Mouse (Mus musculus): ENCODE results near the gene Akr1a1. TPM values are rescaled to one million over a fixed set of nuclear protein-coding genes. Genes with fewer than 3 reads are reported as not detected.

Akr1a1 gene
- polyA plus RNA-seq, 1 experiment: 550 TPM

GRCm38 (mm10) chr4:116624831-116625230 lies 26.6 kb downstream of the Akr1a1 start:
- H3K27me3 ChIP-seq (ENCODE audit: control insufficient read depth, insufficient read depth, low read length): no peaks in the 10 kb centered on the region
- DNase-seq: no peak
- WGBS: 91% methylated on average over 4 of the region's 4 CpGs
- H3K4me3 ChIP-seq (replicated peaks; ENCODE audit: insufficient read depth, low read depth, low read length): no peak overlapping the region
- H3K27ac ChIP-seq (ENCODE audit: insufficient read depth, low read length): no peak overlapping the region
- H3K4me1 ChIP-seq (ENCODE audit: control insufficient read depth, insufficient read depth, low read length): no peaks in the 10 kb centered on the region
- TF ChIP-seq POLR2A (IDR thresholded peaks at IDR 0.05; ENCODE audit: borderline replicate concordance, insufficient read depth, low read length) (no peak), CTCF (IDR thresholded peaks at IDR 0.05; ENCODE audit: borderline replicate concordance, insufficient read depth, low read depth, low read length) (no peak)

GRCm38 (mm10) chr4:116615237-116615636 lies 36.2 kb downstream of the Akr1a1 start:
- no peak overlapping the region for H3K27ac ChIP-seq (ENCODE audit: insufficient read depth, low read length)
- no peak overlapping the region for H3K4me3 ChIP-seq (replicated peaks; ENCODE audit: insufficient read depth, low read depth, low read length)
- 98% methylated on average over 2 of the region's 2 CpGs for WGBS
- no peaks in the 10 kb centered on the region for H3K27me3 ChIP-seq (ENCODE audit: control insufficient read depth, insufficient read depth, low read length)
- DNase-seq: no peak
- TF ChIP-seq CTCF (IDR thresholded peaks at IDR 0.05; ENCODE audit: borderline replicate concordance, insufficient read depth, low read depth, low read length): no peak
- TF ChIP-seq POLR2A (IDR thresholded peaks at IDR 0.05; ENCODE audit: borderline replicate concordance, insufficient read depth, low read length): no peak
- H3K4me1 ChIP-seq (ENCODE audit: control insufficient read depth, insufficient read depth, low read length): no peaks in the 10 kb centered on the region

- H3K4me3 ChIP-seq (replicated peaks; ENCODE audit: insufficient read depth, low read depth, low read length): no peak overlapping the region
- WGBS: 97% methylated on average over 2 of the region's 2 CpGs
- TF ChIP-seq POLR2A (IDR thresholded peaks at IDR 0.05; ENCODE audit: borderline replicate concordance, insufficient read depth, low read length) (no peak), CTCF (IDR thresholded peaks at IDR 0.05; ENCODE audit: borderline replicate concordance, insufficient read depth, low read depth, low read length) (no peak)
- H3K27ac ChIP-seq (ENCODE audit: insufficient read depth, low read length): no peak overlapping the region
- H3K4me1 ChIP-seq (ENCODE audit: control insufficient read depth, insufficient read depth, low read length): no peaks in the 10 kb centered on the region
- DNase-seq: no peak
- no peaks in the 10 kb centered on the region for H3K27me3 ChIP-seq (ENCODE audit: control insufficient read depth, insufficient read depth, low read length)
Observed at GRCm38 (mm10) chr4:116612621-116613020, 38.9 kb downstream of the Akr1a1 start.

GRCm38 (mm10) chr4:116596978-116597881 lies 54.2 kb downstream of the Akr1a1 start:
- H3K27me3 ChIP-seq (ENCODE audit: control insufficient read depth, insufficient read depth, low read length): no peaks in the 10 kb centered on the region
- H3K4me3 ChIP-seq (replicated peaks; ENCODE audit: insufficient read depth, low read depth, low read length): peak overlapping the region; percentile 90
- peak; percentile 95 to 96 for DNase-seq
- TF ChIP-seq POLR2A (IDR thresholded peaks at IDR 0.05; ENCODE audit: borderline replicate concordance, insufficient read depth, low read length): peak; percentile 87
- no peak for TF ChIP-seq CTCF (IDR thresholded peaks at IDR 0.05; ENCODE audit: borderline replicate concordance, insufficient read depth, low read depth, low read length)
- WGBS: under 1% methylated on average over 50 of the region's 50 CpGs
- peak overlapping the region; percentile 67 for H3K27ac ChIP-seq (ENCODE audit: insufficient read depth, low read length)
- H3K4me1 ChIP-seq (ENCODE audit: control insufficient read depth, insufficient read depth, low read length): peaks cover 4% of the 10 kb centered on the region; the same call in 1 of the 2 replicates

- H3K27me3 ChIP-seq (ENCODE audit: control insufficient read depth, insufficient read depth, low read length): no peaks in the 10 kb centered on the region
- no peak for TF ChIP-seq CTCF (IDR thresholded peaks at IDR 0.05; ENCODE audit: borderline replicate concordance, insufficient read depth, low read depth, low read length)
- no peak for TF ChIP-seq POLR2A (IDR thresholded peaks at IDR 0.05; ENCODE audit: borderline replicate concordance, insufficient read depth, low read length)
- WGBS: 10% methylated on average over 5 of the region's 5 CpGs
- DNase-seq: peak; percentile 27 to 35
- H3K4me1 ChIP-seq (ENCODE audit: control insufficient read depth, insufficient read depth, low read length): peaks cover 4% of the 10 kb centered on the region; the same call in 1 of the 2 replicates
- peak within 1 kb of the TSS; percentile 61 for H3K27ac ChIP-seq (ENCODE audit: insufficient read depth, low read length)
- H3K4me3 ChIP-seq (replicated peaks; ENCODE audit: insufficient read depth, low read depth, low read length): peak within 1 kb of the TSS; percentile 90
Observed at GRCm38 (mm10) chr4:116596379-116596778, 55.1 kb downstream of the Akr1a1 start, which contains the start of gene Ccdc17. Gene Ccdc17, plus strand, starts transcription at chr4:116596654.

GRCm38 (mm10) chr4:116595793-116596192 lies 55.7 kb downstream of the Akr1a1 start:
- Histone ChIP-seq H3K4me1 (ENCODE audit: control insufficient read depth, insufficient read depth, low read length) (peaks cover 4% of the 10 kb centered on the region; the same call in 1 of the 2 replicates), H3K27me3 (ENCODE audit: control insufficient read depth, insufficient read depth, low read length) (no peaks in the 10 kb centered on the region), H3K4me3 (replicated peaks; ENCODE audit: insufficient read depth, low read depth, low read length) (no peak overlapping the region), H3K27ac (ENCODE audit: insufficient read depth, low read length) (no peak overlapping the region)
- TF ChIP-seq CTCF (IDR thresholded peaks at IDR 0.05; ENCODE audit: borderline replicate concordance, insufficient read depth, low read depth, low read length) (no peak), POLR2A (IDR thresholded peaks at IDR 0.05; ENCODE audit: borderline replicate concordance, insufficient read depth, low read length) (no peak)
- WGBS: 84% methylated on average over 8 of the region's 8 CpGs
- no peak for DNase-seq

Other genes with a start within 250 kb of the Akr1a1 start
- 79.2 and 82.6 TPM in 2 replicates for gene Mast2, start 187.5 kb downstream of the Akr1a1 start, polyA plus RNA-seq (2012; rRNA removed)
- gene Ipp, start 144.1 kb downstream of the Akr1a1 start, polyA plus RNA-seq (2012; rRNA removed): 7.5 and 7.6 TPM in 2 replicates
- 8.6 and 10.5 TPM in 2 replicates for gene Tmem69, start 95.7 kb downstream of the Akr1a1 start, polyA plus RNA-seq (2012; rRNA removed)
- gene Gpbp1l1, start 94.0 kb downstream of the Akr1a1 start, polyA plus RNA-seq (2012; rRNA removed): 41.3 and 43.3 TPM in 2 replicates
- 5.9 and 6.6 TPM in 2 replicates for gene Ccdc17, start 55.0 kb downstream of the Akr1a1 start, polyA plus RNA-seq (2012; rRNA removed)
- 21.8 and 21.9 TPM in 2 replicates for gene Nasp, start 23.7 kb downstream of the Akr1a1 start, polyA plus RNA-seq (2012; rRNA removed)
- 233 and 250 TPM in 2 replicates for gene Prdx1, start 33.9 kb upstream of the Akr1a1 start, polyA plus RNA-seq (2012; rRNA removed)
- gene Mmachc, start 56.7 kb upstream of the Akr1a1 start, polyA plus RNA-seq (2012; rRNA removed): 19.2 and 19.8 TPM in 2 replicates
- gene Ccdc163, start 56.8 kb upstream of the Akr1a1 start, polyA plus RNA-seq (2012; rRNA removed): 29.5 and 34.9 TPM in 2 replicates
- 10.0 and 11.2 TPM in 2 replicates for gene Tesk2, start 69.3 kb upstream of the Akr1a1 start, polyA plus RNA-seq (2012; rRNA removed)
- 29.9 and 30.0 TPM in 2 replicates for gene Toe1, start 156.0 kb upstream of the Akr1a1 start, polyA plus RNA-seq (2012; rRNA removed)
- gene Mutyh, start 156.0 kb upstream of the Akr1a1 start, polyA plus RNA-seq (2012; rRNA removed): 10.0 and 14.6 TPM in 2 replicates
- gene Hpdl, start 170.0 kb upstream of the Akr1a1 start, polyA plus RNA-seq (2012; rRNA removed): 1.7 and 2.1 TPM in 2 replicates
- 10.2 TPM in 2 replicates for gene Zswim5, start 225.7 kb upstream of the Akr1a1 start, polyA plus RNA-seq (2012; rRNA removed)

All from cerebellum, adult 2 months (tissue).